Mouse (Mus musculus) v-Abl transformed pro-B cells (cell line): ENCODE measurements around the gene Inava.

ENCODE experiments used
- in situ Hi-C, 2 experiments: fragments of 400-800 bp; cut with MboI; formaldehyde crosslinking; loops; one replicate each; pipeline ENCODE4 v1.15.1; 2025; ENCODE audit not compliant: unreplicated experiment in 2 of 2

Inava gene

GRCm38 (mm10) chr1:136232285-136232926 lies 1.7 kb downstream of the Inava start:
- in situ Hi-C loops, result no loop called here

DNA sequence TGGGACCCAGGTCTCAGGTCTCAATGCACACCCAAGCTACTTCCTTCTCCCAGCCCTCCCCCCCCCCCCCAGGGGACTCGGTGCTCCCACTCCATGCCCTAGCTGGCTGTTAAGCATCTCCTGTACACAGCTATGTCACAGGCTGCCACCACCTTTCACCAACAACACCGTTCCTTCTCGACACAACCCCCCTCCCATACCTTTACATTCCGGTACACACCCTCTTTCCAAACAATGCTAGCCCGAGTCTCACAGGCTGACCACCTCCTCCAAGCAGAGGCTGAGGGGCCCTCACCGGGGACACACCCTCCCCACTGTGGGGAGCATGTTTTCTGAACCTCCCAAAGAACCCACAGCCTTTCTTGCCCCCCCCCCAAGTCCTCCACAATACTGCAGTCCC lies 2.5 kb downstream of the Inava start:
- in situ Hi-C loops, result no loop called here

DNA sequence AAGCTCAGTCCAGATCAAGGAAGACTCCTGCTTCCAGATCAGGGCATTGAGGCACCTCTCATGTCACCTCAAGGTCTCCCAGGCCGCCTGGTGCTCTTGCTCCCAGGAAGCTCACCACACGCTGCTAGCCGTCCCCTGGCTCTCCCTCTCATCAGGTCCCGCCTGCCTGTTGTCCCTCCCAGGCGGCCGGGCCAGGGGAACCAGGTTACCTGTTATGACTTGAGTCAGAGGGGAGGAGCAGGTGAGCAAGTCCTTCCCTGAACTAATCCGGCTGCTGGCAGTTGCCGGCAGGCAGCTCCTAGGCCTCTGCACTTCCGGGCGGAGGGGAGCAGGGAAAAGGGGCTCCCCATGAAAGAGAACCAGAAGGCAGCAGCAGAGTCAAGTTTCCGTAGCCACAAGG lies 3.9 kb downstream of the Inava start:
- in situ Hi-C loops, result no loop called here

GRCm38 (mm10) chr1:136229040-136229373 lies 5.1 kb downstream of the Inava start:
- in situ Hi-C loops, result no loop called here

DNA sequence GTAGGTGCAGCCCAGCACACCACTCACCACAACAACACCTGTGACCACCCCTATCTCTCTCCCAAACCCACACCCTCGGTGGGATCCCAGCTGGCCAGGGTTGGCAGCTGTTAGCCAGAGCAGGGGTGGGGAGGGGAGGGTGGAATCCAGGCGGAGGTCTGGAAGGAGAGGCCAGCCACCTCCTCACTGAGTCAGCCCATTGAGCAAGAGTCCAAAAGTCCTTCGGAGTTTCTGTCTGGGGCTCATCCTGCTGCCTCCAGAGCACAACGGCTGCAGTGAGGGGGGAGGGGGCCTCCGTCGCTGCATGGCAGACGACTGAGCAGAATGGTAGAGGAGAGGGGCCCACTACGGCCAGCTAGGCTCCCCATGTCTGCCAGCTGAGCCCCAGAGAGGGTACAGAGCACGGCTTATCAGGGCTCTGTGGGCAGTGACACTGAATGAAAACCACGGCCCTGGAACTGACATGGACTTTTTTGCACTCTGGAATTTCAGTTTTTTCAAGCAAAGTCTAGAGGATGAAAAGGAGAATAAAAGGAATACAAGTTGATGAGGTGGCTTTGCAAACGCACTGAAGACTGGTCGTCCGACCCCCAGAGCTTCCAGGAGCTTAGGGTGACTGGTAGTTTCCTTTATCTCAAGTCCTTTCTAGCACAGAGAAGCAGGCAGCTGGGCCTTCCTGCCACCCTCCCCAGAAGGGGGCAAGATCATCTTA lies 5.6 kb downstream of the Inava start:
- in situ Hi-C loops, result no loop called here

DNA sequence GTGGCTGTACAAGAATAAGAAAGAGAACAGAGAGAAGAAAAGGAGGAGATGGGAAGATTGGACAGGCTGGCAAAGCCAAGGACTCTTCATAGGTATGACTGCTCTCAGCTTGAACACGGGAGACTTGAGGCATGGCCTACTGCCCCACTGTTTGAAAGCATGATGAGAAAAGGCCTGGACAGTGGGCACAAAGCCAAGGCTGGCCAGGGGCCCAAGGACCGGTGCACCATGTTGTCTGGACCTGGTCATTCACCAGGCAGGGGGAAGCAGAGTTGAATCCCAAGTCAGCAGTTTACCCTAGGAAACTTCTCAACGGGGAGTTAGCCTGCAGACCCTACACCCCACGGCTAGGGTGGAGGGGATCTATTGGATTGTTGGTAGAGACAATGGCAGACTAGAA lies 6.2 kb downstream of the Inava start:
- in situ Hi-C loops, result no loop called here

DNA sequence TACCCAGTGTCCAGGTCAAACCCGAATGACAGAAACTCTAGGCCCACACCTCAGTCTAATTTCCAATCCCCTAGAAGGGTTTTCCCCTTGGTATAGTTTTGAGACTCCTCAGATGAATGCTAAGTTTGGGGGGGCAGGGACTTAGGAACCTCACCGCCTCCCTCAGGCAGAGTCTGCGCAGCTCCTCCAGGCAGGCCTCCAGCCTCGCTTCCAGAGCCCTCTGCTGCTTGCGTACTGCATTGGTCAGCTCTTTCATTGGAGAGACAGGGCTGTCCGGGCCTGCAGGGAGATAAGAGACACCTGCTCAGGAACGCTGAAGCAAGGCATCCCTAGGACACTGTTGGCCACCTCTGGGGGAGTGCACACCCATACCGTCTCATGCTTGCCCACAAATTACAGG lies 7.4 kb downstream of the Inava start:
- in situ Hi-C loops, result no loop called here

- in situ Hi-C loops, result no loop called here
Measured at GRCm38 (mm10) chr1:136225846-136226245, 8.2 kb downstream of the Inava start.

- in situ Hi-C loops, result no loop called here
Measured at GRCm38 (mm10) chr1:136223758-136224342, 10.2 kb downstream of the Inava start.

DNA sequence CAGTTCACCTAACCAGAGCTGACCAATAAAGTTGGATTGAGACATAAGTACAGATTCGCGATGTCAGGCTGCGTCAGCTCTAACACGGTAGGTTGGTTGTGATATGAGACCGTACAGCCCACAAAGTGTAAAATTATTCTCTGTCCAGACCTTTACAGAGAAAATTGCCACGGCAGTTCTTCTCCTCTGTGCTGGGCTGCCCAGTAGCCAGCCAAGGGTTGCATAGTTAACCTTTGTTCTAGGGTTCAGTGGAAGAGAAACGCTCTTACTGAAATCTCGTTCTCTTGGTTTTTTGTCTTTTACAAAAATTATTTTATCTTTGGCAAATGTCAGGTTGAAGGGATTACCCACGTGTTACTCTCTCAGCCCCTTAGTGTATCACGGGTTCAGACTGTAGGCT lies 11.7 kb downstream of the Inava start:
- in situ Hi-C loops, result no loop called here

DNA sequence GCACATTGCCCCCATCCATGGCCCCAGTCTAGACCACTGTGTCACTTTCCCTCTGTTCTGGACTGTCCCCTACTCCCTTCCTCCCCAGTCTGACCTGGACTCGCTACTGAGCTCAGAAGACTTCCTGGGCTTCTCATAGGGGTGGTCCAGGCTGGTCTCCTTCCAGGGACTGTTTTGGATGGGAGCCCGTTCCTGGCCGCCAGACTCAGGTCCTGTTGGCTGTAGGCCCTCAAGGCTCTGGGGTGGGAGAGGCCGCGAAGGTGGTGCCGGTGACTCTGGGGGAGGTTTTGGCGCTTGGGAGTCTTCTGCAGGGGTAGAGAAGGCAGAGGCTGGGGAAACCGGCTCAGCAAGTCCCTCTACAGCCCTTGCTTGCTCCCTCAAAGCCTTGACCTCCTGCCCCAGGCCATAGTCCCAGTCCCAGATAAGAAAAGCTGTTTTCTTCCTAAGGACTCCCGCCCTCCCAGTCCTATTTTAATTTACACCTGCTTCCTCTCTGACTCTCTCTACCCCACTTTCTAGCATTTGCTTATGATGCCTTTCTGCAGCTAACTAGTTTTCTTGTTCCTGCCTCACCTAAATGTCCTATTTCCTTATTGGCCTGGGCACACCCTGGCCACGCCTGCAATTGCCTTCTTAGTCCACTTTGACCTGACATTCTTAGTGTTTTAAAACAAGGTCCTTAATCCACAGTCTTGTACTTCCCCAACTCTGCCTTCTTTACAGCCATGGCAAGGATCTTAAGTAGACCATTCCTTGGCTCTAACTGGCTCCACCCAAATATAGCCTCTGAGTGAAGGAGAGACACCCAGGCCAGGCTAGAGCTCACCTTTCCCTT lies 13.8 kb downstream of the Inava start:
- in situ Hi-C loops, result no loop called here

DNA sequence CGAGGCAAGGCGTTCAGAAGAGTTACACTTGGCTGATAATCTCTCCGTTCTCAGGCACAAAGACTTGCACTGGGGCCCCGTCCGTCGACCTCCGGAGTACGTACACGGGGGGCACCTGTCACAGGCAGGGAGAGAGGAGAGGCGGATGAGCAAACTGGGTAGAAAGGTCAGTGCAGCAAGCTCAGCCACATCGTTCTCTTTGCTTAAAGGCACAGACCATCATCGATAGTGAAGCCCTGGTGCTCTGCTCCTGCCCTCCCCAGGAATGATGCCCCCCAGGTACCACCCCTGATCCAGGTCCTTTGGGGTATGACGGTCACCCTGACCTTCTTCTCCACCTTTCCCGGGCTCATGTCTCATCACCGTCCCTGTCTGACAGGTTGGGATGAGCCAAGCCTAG lies 19.8 kb downstream of the Inava start:
- in situ Hi-C loops, result no loop called here

DNA sequence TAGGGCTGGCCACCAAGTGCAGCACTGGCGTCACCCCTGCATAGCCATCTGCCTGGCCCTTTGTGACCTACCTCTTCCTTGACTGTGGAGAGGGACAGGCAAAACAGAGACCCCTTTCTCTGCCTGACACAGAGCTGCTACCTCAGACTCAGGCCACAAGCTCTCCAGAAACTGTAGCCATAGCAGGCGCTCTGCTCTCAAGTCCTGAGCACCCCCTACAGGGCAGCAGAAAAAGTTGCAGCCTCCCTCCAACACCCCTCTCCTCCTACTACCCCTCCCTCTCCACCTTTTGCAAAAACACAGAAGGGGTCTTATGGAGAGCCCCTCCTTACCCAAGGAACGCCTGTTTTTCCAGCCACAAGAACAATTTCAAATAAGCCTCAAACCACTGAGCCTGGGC lies 21.3 kb downstream of the Inava start, which contains the start of gene Mroh3:
Gene Mroh3 (minus strand): TSS at position 26 of the 400 bp plus-strand sequence.
- in situ Hi-C loops, result no loop called here

GRCm38 (mm10) chr1:136190033-136190432 lies 44.0 kb downstream of the Inava start:
- in situ Hi-C loops, result no loop called here

DNA sequence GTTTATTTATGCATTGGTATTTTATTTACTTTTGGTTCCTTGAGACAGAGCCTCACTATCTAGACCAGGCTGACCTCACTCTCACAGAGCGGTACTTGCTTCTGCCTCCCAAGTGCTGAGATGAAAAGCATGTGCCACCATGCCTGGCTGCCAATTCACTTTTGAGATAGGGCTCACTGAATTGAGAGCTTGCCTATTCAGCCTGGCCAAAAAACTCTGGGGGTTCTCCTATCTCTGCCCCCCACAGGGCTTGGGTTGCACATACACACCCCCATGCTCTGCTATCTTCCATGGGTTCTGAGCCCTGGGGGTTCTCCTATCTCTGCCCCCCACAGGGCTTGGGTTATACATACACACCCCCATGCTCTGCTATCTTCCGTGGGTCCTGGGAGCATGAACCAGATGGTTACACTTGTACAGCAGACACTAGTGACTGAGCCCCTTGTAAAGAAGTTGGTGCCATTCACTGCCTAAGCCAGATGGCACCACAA lies 54.5 kb downstream of the Inava start:
- in situ Hi-C loops, result loop anchor here (5.0 to 10.0 kb wide), 2 partner anchors 132 to 135 kb away; no protein-coding TSS in a partner anchor

GRCm38 (mm10) chr1:136178741-136179140 lies 55.3 kb downstream of the Inava start:
- in situ Hi-C loops, result loop anchor here in 1 of 2 experiments (10.0 kb wide), 1 partner anchor 134 kb away; no protein-coding TSS in a partner anchor

DNA sequence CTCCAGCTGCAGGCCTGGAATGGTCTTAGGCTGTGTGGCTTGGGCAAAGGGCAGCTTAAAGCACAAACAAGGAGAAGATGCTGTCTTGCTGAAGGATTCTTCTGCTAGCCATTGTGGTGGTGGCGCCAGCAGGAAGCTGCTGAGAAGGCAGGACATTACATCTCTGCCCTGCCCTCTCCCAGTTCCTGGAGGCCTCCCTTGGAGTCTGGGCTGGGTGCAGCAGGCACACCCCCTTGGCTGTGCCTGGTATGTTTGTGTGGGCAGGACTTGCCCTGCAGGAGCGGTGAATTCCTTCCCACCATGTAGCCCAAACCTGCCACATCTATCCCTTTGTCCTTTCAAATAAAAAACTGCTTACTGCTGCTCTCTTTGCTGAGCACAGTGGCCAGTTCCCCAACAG lies 57.0 kb downstream of the Inava start:
- in situ Hi-C loops, result loop anchor here in 1 of 2 experiments (10.0 kb wide), 1 partner anchor 132 kb away; no protein-coding TSS in a partner anchor

GRCm38 (mm10) chr1:136175183-136175582 lies 58.9 kb downstream of the Inava start:
- in situ Hi-C loops, result loop anchor here in 1 of 2 experiments (10.0 kb wide), 1 partner anchor 130 kb away; no protein-coding TSS in a partner anchor

GRCm38 (mm10) chr1:136174101-136174606 lies 59.9 kb downstream of the Inava start:
- in situ Hi-C loops, result loop anchor here (5.0 to 10.0 kb wide), 4 partner anchors 57 to 283 kb away; no protein-coding TSS in a partner anchor

DNA sequence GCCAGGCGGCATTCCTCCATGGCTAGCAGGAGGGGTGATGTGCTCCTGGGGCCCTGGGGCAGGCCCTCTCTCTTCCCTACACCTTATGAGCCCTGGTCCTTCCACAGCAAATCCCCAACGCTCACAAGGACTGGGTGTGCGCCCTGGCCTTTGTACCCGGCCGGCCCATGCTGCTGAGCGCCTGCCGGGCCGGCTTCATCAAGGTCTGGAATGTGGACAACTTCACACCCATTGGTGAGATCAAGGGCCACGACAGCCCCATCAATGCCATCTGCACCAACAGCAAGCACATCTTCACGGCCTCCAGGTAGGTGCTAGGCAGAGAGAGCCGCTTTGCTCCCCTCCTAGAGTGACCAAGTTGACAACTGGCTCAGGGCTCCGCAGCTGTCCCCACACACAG lies 61.4 kb downstream of the Inava start:
- in situ Hi-C loops, result loop anchor here (5.0 to 10.0 kb wide), 4 partner anchors 55 to 285 kb away; no protein-coding TSS in a partner anchor
